Mouse (Mus musculus): ENCODE results near the gene Syngr3. TPM values are rescaled to one million over a fixed set of nuclear protein-coding genes. Genes with fewer than 3 reads are reported as not detected.

Gene Syngr3
- polyA plus RNA-seq, 1 experiment from 2014 or later, result 5.0 TPM

DNA sequence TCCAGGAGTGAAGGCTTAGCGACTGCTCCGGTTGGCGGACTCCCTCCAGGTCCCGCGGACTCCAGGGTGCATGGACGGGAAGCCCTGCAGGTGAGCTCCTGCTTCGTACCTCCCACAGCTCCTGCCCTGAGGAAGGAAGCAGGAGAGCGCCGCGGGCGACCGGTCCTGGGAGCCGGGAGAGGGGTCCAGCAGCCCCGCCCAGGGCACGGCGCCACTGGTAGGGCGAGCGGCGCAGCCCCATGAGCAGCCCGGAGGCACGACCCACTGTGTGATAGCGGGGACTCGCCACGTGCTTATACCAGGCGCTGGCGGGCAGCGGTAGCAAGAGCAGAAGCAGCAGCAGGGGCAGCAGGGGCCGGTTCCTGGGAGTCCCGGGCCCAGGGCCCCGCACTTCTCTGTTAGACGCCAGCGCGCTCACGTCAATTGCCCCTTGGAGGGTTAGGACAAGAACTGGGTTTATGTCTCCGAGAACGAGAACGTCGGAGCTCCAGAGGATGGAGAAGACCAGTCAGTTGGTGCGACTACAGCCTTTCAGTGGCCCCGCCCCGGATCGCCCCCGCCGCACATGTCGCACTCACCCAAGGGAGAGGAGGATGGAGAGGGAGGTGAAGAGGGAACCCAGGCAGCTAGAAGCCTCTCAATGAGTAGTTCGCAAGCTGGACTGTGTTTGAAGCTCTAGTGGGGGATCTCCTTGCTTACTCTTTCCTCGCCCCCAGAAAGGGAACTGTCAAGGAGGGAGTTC, 31.6 kb downstream of the Syngr3 start, which contains the start of gene Npw:
TSS of gene Npw (minus strand) at position 441 of the 742 bp plus-strand sequence.
- Histone ChIP-seq H3K27me3 (ENCODE audit: control insufficient read depth, insufficient read depth, low read length) (no peaks in the 10 kb centered on the region; the same call in 1 of the 2 replicates), H3K27ac (replicated peaks) (no peak within 1 kb of the TSS), H3K4me1 (replicated peaks; ENCODE audit: control insufficient read depth, insufficient read depth) (peaks cover 6% of the 10 kb centered on the region; the same call in 1 of the 2 replicates), H3K4me3 (ENCODE audit: low read depth, low read length) (peak within 1 kb of the TSS; percentile 36), H3K36me3 (ENCODE audit: control insufficient read depth, insufficient read depth, low read length) (no peaks in the 10 kb centered on the region), H3K9ac (ENCODE audit: low read length) (peak within 1 kb of the TSS; percentile 59), H3K4me2 (replicated peaks; ENCODE audit: low read depth) (peak within 1 kb of the TSS; percentile 69), H3K9me3 (ENCODE audit: control insufficient read depth, low read length) (no peaks in the 10 kb centered on the region)
- WGBS, result 1% methylated on average over 44 of the region's 47 CpGs
- TF ChIP-seq EP300 (optimal IDR thresholded peaks at IDR 0.05), result no peak
- TF ChIP-seq CTCF (IDR thresholded peaks at IDR 0.05; ENCODE audit: low read depth), result no peak
- DNase-seq (ENCODE audit: low spot score), result peak; percentile 66
- ATAC-seq (ENCODE audit: low FRiP score, low TSS enrichment), result peak; percentile 41

GRCm38 (mm10) chr17:24654969-24655368, 34.8 kb downstream of the Syngr3 start:
- Histone ChIP-seq H3K4me2 (replicated peaks; ENCODE audit: low read depth) (no peak overlapping the region), H3K4me3 (ENCODE audit: low read depth, low read length) (no peak overlapping the region), H3K9me3 (ENCODE audit: control insufficient read depth, low read length) (no peaks in the 10 kb centered on the region), H3K36me3 (ENCODE audit: control insufficient read depth, insufficient read depth, low read length) (no peaks in the 10 kb centered on the region), H3K9ac (ENCODE audit: low read length) (no peak overlapping the region), H3K27me3 (ENCODE audit: control insufficient read depth, insufficient read depth, low read length) (no peaks in the 10 kb centered on the region; the same call in 1 of the 2 replicates), H3K27ac (replicated peaks) (no peak overlapping the region), H3K4me1 (replicated peaks; ENCODE audit: control insufficient read depth, insufficient read depth) (peaks cover 6% of the 10 kb centered on the region; the same call in 1 of the 2 replicates)
- TF ChIP-seq CTCF (IDR thresholded peaks at IDR 0.05; ENCODE audit: low read depth), result no peak
- no peak for TF ChIP-seq EP300 (optimal IDR thresholded peaks at IDR 0.05)
- ATAC-seq (ENCODE audit: low FRiP score, low TSS enrichment) (no peak), DNase-seq (ENCODE audit: low spot score) (no peak)
- 71% methylated on average over 4 of the region's 4 CpGs for WGBS

GRCm38 (mm10) chr17:24653967-24654710, 35.6 kb downstream of the Syngr3 start:
- H3K9me3 ChIP-seq (ENCODE audit: control insufficient read depth, low read length), result no peaks in the 10 kb centered on the region
- peaks cover 6% of the 10 kb centered on the region; the same call in 1 of the 2 replicates for H3K4me1 ChIP-seq (replicated peaks; ENCODE audit: control insufficient read depth, insufficient read depth)
- no peak overlapping the region; the same call in 1 of the 2 replicates for H3K27ac ChIP-seq (replicated peaks)
- TF ChIP-seq CTCF (IDR thresholded peaks at IDR 0.05; ENCODE audit: low read depth), result peak; percentile 99
- no peak for TF ChIP-seq EP300 (optimal IDR thresholded peaks at IDR 0.05)
- peak overlapping the region; percentile 56 for H3K4me2 ChIP-seq (replicated peaks; ENCODE audit: low read depth)
- peak overlapping the region; percentile 21; the same call in 1 of the 2 replicates for H3K4me3 ChIP-seq (ENCODE audit: low read depth, low read length)
- ATAC-seq (ENCODE audit: low FRiP score, low TSS enrichment) (peak; percentile 68), DNase-seq (ENCODE audit: low spot score) (peak; percentile 87)
- 3% methylated on average over 19 of the region's 19 CpGs for WGBS
- no peaks in the 10 kb centered on the region; the same call in 1 of the 2 replicates for H3K27me3 ChIP-seq (ENCODE audit: control insufficient read depth, insufficient read depth, low read length)
- no peak overlapping the region for H3K9ac ChIP-seq (ENCODE audit: low read length)
- no peaks in the 10 kb centered on the region for H3K36me3 ChIP-seq (ENCODE audit: control insufficient read depth, insufficient read depth, low read length)

DNA sequence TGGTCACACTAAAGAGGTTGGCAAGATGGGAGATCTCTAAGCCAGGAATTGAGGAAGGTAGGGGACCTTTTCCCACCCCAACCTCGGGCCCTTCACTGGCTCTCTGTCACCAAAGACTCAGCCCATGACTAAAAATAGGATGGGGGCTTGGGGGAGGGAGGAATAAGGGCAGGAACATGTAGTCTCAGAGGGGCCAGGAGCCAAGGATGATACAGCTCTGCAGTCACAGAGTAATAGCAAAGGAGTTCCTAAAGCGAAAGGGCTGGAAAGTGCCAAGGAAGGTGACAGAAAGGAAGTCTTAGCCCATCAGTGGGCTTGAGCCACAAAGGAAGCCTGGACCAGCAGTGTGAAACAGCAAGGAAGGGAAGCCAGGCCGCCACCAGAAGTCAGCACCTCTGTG, 37.9 kb downstream of the Syngr3 start:
- H3K27me3 ChIP-seq (ENCODE audit: control insufficient read depth, insufficient read depth, low read length), result no peaks in the 10 kb centered on the region
- no peaks in the 10 kb centered on the region for H3K36me3 ChIP-seq (ENCODE audit: control insufficient read depth, insufficient read depth, low read length)
- no peak overlapping the region for H3K4me2 ChIP-seq (replicated peaks; ENCODE audit: low read depth)
- no peaks in the 10 kb centered on the region for H3K9me3 ChIP-seq (ENCODE audit: control insufficient read depth, low read length)
- ATAC-seq (ENCODE audit: low FRiP score, low TSS enrichment), result no peak
- no peaks in the 10 kb centered on the region for H3K4me1 ChIP-seq (replicated peaks; ENCODE audit: control insufficient read depth, insufficient read depth)
- H3K4me3 ChIP-seq (ENCODE audit: low read depth, low read length), result no peak overlapping the region
- 56% methylated on average over 3 of the region's 3 CpGs for WGBS
- DNase-seq (ENCODE audit: low spot score), result no peak
- no peak overlapping the region for H3K27ac ChIP-seq (replicated peaks)
- TF ChIP-seq EP300 (optimal IDR thresholded peaks at IDR 0.05), result no peak
- no peak for TF ChIP-seq CTCF (IDR thresholded peaks at IDR 0.05; ENCODE audit: low read depth)
- H3K9ac ChIP-seq (ENCODE audit: low read length), result no peak overlapping the region

GRCm38 (mm10) chr17:24650766-24651165, 39.0 kb downstream of the Syngr3 start:
- Histone ChIP-seq H3K36me3 (ENCODE audit: control insufficient read depth, insufficient read depth, low read length) (no peaks in the 10 kb centered on the region), H3K9me3 (ENCODE audit: control insufficient read depth, low read length) (no peaks in the 10 kb centered on the region), H3K4me1 (replicated peaks; ENCODE audit: control insufficient read depth, insufficient read depth) (no peaks in the 10 kb centered on the region), H3K4me2 (replicated peaks; ENCODE audit: low read depth) (no peak overlapping the region), H3K27me3 (ENCODE audit: control insufficient read depth, insufficient read depth, low read length) (no peaks in the 10 kb centered on the region), H3K27ac (replicated peaks) (no peak overlapping the region), H3K9ac (ENCODE audit: low read length) (no peak overlapping the region), H3K4me3 (ENCODE audit: low read depth, low read length) (no peak overlapping the region)
- ATAC-seq (ENCODE audit: low FRiP score, low TSS enrichment) (no peak), DNase-seq (ENCODE audit: low spot score) (no peak)
- WGBS, result 79% methylated on average over 4 of the region's 4 CpGs
- no peak for TF ChIP-seq EP300 (optimal IDR thresholded peaks at IDR 0.05)
- TF ChIP-seq CTCF (IDR thresholded peaks at IDR 0.05; ENCODE audit: low read depth), result no peak

All from stomach, postnatal 0 days (tissue).